Mouse (Mus musculus): ENCODE measurements around the gene Gtf2a1.
"Not testable (repeated sequence)": the region's sequence is repeated elsewhere in the genome, so short reads cannot be mapped to it uniquely, and the experiment has no call there.

The Gtf2a1 gene

DNA sequence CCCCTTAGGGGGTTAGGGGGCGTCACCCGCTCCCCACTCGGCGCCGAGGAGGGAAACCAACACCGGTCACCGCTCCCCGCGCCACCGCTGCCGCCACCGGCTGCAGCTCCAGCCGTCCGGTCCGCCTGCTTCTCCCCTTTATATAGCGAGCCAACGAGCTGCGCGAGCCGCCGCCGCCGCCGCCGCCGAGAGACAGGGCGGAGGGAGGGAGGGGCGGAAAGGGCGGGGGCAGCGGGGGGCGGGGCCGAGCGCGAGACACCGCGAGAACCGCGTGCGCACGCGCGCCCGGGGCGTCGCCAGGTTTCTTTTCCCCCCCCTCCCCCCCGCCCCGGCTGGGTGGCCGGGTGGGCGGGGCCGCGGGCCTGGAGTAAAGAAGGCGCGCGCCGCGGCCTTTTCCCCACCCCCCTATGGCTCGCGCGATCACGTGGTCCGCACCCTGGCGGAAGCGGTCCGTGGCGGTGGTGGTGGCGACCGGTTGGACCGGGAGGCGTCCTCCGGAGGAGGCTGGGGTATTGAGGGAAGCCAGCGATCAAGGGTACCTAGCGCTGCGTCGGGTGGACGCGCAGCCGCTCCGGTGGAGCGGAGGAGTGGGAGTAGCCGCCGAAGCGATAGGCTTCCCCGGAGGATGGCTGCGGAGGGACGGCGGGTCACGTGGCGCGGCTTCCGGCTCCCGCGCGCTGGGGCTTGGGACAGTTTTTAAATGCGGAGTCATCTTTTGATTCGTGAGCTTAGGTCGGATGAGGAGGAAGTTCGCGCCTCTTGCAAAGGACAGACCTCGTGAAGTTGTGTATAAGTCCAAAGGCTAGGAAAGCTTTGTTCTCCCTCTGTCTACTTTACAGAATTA is at the start of gene Gtf2a1:
Gene Gtf2a1 (minus strand): TSS at position 641 of the 844 bp plus-strand sequence.
- DNase-seq: peak; percentile 96

DNA sequence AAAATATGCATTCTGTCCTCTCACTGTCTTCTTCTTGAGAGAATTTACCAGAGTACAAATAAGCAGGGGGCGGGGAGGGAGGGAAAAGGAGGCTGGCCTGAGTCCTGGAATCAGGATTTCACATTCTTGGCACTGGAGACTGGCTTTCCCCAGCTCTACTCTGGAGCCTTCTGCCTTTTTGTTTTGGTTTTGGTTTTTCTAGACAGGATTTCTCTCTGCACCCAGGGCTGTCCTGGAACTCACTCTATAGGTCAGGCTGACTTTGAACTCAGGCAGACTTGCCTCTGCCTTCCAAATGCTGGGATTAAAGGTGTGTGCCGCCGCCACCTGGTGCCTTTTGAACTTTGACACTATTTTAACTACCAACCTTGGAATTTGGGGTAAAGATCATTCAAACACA is 48.1 kb upstream of the Gtf2a1 start:
- DNase-seq: no peak

DNA sequence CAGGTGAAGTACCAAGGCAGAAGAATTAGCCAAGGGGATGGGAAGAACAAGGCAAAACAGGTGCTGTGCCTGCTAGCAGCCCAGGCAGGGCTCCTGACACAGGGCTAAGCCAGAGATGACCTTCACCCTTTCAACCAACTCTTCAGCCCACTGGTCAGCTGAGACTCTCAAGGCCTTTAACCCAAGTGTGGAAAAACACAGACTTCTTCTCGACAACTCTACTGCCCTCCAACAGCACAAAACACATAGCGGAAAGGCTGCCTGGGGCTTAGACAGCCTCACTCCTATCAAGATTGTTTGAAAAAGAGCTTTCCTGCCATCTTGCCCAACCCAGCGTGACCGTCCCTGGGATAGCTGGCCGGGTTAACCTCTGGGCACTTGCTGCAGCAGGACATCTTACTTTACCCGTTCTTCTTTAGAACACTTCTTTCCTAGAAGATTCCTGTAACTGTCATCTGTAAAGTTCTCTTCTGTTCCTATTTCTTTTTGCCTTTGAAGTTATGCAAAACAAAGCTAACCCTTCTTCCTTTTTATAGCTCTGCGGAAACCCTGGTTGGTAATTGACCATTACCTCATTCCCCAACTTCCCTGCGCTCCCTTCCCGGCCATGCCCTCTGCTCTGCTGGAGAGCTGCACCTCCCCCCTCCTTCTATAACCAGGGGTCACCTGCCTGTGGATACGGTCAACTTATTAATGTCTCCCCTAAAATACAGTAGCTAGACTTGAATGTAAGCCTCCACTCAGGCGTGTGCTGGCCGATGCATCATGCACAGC is 47.0 kb upstream of the Gtf2a1 start:
- no peak for DNase-seq

DNA sequence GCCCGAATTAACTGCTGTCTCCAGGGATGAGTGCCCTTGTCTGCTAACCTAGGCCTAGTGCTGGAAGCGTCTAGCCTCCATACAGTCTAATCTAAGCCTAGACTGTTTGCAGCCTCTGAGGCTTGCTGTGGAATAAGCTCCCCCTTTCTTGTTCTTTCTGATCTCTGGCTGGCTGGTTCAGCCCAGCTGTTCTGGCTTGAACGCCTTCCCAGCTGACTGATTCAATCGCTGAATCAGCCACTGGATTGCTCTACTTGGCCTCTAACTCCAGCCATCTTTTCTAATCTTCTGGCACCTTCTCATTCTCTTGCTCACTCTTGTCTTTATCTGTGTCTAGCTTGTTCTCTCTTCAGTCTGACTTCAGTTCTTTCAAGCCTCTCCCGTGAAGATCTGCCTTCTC is 36.2 kb upstream of the Gtf2a1 start:
- DNase-seq: no peak

DNA sequence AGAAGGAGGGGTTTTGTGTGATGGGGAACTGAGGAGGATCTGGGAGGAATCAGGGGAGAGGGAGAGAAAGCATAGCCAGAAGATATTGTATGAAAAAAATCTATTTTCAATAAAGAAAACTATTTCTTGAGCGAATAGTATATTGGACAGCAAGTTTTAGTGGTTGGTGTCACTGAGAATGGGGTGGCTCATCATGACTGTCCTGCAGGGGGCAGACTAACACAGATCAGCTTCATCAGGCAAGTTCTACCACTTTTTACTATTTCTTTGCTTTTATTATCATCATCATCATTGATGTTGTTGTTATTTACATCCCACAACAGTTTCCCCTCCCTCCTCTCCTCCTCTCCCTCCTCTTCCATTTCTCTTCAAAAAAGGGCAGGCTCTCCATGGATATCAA is 34.7 kb upstream of the Gtf2a1 start:
- no peak for DNase-seq

DNA sequence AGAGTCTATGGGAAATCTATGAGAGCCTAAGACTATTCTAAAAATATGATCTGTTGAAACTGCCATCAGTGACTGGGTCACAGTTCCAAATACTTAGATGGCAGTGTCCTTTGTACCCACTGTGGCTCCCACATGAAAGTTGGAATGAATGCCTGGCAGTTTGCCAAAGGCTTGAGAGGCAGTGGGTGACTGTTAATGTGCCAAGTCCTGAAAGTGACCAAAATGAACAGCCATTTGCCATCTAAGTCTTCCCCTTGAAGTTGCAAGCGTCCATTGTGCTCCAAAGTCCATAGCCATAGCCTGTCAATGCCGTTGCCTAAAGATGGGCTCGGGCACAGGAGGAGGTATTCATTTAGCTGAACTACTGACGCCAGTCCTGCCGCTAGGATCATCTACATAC is 19.1 kb upstream of the Gtf2a1 start:
- DNase-seq: no peak

DNA sequence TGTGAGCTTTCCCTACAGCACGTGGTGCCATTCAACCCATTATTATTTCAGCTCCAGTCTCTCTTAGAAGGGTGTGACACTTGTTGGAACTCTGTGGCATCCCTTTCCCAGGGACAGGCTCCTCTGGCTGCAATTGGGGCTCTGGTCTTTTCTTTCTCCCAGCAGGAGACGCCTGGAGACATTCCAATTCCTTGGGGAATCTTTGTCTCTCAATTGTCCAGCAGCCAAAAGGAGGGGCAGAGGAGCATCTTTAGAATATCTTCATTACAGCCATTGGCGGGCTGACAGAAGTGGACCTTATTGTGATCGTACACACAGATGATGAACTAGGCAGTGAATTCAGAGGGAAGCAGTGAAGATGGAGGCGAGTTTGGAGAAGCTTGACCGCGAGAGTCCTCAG is 17.4 kb upstream of the Gtf2a1 start:
- no peak for DNase-seq

DNA sequence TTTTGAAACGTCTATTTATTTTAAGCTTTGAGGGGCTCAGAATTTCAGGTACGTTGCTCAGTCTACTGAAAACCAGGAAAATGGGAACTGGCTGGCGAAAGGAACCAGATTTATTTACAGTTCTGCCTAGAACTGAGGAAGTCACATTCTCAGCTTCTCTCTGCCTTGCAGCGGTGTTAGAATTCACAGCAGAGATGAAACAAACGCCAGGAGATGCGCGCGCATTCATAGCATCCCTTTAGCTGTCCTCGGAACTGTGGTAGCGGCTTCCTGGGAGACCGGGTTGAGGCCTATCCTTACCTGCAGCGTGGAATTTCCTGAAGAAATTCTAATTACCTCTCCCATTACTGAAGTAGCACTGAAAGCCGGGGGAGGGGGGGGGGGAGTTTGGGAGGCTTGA is 16.4 kb upstream of the Gtf2a1 start:
- no peak for DNase-seq

DNA sequence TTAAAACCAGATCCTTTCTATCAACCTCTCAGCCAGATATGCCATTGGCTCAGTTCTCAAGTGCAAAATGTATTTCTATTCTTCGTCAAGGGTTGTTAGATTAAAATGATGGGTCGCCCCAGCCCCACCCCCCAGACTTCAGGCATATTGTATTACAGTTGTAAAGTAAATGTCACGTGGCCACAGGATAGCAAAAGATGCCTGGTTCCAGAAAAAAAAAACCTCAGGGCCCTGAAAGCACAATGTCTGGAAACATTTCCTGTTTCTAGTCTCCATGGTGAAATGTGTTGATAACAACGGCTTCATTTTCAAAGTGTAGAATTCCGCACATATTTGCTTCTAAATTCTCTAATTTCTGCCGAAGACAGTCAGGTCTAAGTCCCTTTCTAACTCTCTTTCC is 14.3 kb upstream of the Gtf2a1 start:
- no peak for DNase-seq

DNA sequence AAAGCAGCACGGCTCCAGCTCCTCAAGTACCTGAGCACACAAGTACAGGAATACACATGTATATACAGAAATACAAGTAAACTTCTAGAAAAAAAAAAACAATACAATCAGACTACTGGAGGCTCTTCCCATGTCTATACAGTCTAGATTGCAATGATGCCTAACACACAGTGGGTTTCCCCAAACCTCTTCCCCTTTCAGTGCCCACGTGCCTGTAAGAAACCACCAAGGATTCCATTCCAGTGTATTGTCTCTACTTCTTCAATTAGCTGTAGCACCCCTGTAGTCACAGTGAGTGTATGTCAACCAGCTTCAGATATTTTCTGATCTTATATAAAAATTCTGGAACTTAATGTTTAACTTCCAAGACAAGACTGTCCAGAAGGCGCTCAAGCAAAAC is 1.8 kb upstream of the Gtf2a1 start:
- DNase-seq: no peak

DNA sequence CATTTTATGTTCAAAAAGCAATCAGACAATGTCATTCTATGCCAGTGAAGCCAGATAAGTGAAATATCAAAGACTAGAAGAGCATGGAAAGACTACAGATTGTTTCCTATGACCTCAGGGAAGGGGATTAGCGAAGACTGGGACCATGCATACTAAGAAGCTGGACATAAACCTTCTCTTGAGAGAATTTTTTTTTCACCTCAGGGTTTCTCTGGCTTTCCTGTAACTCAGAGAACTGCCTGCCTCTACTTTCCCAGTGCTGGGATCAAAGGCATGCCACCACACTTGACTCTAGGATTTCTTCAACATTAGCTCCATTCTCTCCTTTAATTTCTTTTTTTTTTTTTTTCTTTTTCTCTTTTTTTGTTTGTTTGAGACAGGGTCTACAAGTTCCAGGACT is 904 bp upstream of the Gtf2a1 start:
- peak; percentile 24 for DNase-seq

DNA sequence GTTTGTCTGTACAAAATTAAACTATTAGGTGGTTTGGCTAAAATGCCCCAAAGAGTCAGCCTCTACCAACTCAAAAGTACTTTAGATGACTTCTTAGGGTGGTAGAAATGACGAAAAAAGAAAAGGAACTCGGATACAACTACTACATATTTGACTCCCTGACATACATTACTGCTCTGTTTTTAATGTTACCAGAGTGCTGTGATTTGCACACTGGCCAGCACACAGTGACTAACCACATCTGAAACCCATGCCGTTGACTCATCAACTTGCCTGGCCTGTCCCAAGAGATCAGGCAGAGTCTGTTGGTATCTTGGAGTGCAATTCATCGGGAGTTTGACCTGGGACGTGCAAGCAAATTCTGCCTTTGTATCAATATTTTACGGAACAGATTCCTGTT is 429 bp upstream of the Gtf2a1 start:
- peak; percentile 61 for DNase-seq

DNA sequence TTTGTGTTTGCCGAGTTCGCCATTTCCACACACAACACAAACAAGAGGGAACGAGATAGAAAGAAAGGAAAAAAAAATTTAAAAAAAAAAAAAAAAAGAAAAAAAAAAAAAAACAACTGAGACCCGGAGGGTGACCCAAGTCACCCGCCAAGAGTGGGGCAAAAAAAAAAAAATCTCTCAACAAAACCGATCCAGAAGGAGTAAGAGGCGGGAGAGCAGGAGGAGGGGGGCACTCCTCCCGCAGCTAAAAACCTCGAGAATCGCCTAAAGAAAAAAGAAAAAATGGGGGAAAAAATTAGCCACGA is 793 bp downstream of the Gtf2a1 start:
- no peak for DNase-seq

DNA sequence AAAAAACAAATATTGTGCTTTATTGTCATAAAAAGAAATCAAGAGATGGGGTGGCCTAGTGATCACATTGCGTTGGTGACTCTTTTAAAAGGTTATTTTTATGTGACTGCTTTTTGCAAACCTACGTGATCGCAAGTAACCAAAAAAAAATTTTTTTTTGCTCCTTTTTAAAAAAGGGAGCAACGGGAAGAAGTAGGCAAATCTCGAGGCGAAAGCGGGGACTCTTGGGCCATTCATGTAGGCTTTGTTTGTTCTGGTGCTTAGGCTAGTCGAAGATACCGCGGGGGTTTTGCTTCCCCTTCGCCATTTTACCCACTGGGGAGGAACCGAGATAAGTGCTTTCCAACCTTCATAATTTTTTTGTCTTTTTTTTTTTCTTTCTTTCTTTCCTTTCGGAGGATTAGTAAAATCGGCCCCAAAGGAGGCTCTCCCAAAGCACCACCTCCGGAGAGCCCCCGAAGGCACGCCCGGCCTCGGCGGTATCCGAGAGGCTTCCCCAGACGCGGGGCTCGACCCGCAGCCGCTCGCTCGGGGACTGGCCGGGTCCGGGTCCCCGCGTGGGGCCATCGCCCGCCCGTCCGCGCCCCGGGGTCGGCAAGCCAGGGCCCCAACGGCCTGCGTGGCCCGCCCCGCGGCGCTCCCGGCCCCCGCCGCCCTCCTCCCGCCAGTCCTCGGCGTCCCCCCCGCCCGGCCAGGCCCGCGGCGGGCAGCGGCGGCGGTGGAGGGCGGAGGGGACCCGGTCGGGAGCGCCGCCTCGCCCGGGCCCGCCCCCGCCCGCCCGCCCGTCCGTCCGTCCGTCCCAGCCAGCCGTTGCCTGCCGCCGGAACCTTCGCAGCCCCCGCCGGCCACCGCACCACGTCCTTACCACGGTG is 1.4 kb downstream of the Gtf2a1 start:
- DNase-seq: peak; percentile 79

DNA sequence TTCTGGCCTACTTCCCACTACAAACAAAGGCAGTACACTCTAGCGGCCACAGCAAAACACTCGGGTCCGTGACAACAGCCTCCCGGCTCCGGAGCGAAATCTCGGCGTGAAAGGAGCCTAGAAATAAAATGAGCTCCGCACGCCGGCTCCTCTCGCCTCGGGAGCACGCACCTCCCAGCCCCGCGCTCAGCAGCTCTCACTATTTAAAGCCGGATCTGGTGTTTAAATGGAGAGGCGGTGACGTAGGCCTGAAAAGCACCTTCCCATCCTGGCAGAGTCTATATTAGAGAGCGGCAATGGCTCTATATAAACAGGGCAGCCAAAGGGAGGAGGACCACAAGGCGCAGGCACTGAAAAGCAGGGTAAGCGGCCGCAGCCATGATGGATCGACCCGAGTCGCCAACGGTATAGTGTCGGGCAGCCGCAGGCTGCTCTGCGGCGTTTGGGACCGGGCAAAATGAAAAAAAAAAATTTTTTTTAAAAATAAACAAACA is 2.1 kb downstream of the Gtf2a1 start:
- DNase-seq: peak; percentile 96

DNA sequence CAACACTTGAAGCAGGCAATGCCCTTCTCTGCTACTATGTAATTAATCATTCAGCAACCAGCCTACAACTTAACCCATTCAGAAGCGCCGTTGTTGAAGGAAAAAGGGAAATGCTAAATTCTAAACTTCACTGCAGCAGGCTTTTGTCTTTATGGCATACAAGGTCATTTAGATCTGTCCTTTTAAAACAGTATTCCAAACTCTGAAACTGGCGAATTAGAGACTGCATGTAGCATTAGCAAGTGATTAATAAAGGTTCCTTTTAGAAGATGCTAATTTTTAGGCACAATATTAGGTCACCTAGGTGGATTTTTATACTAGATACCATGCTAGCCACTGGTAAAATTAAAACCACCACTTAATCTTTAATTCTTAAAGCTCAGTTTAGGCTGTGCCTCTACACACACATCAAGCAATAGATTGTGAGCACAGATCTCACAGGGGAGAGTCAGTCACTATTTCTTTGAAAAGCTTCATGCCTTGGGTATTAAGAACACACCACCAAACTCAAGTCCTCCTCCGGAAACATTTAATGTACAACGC is 2.7 kb downstream of the Gtf2a1 start:
- no peak for DNase-seq

DNA sequence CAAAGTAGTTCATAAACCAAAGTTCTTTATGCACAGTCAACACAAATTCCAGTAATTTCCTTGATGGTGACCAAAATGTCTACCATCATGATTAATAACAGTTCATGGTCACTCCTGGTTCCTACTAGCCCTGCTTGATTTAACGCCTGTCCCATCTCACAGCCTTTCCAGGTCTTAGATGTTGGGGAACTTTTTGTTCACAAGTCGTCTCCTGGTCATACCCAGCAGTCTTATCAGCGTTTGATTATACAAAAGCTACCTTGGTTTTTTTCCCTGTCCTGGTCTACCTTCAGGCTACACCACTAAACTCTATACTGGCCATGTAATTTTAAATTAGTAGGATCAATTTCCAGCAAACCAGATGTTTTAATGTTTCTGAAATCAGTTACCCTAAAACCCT is 3.2 kb downstream of the Gtf2a1 start:
- no peak for DNase-seq

DNA sequence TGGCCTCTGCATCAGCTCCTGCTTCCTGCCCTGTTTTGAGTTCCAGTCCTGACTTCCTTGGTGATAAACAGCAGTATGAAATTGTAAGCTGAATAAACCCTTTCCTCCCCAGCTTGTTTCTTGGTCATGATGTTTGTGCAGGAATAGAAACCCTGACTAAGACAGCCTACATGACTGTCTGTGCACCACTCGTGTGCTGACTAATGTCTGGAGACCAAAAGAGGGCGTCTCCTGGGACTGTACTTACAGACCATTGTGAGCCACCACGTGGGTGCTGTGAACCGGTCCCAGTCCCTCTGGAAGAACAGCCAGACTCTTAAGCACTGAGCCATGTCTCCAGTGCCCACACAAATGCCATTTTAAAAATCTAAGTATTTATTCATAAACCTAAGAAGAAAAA is 4.5 kb downstream of the Gtf2a1 start:
- DNase-seq: not testable (repeated sequence)

DNA sequence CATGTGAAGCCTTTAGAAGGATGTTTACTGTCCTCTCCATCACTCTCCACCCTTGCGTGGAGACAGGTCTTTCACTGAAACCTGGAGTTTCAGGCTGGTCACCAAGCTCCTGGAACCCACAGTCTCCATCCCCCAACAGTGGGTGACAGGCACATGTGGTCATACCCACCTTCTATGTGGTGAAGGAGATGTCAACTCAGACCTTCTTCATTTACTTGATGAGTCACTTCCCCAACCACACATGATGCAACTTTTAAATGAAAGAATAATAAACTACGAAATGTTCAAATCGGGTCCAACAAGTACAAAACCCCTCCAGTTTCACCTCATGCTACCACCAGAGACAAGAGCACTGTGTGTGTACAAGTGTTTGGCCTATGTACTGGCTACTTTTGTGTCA is 5.1 kb downstream of the Gtf2a1 start:
- DNase-seq: no peak

DNA sequence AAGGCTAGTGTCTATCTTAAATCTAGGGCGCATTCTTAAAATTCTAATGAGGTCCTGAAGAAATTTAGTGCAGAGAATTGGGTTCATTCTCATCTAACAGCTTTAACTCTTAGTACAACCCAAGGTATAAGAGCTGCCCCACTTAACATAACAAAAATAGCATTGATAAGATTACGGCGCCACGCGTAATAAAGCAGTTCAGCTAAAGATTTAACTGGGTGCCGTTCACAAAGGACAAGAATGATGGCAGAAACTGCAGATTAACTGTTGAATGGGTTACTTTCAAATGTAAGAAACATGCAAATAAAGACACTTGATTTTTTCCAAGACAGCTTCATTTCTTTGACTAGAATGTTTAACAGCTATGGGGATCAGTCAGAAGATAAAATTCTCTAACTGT is 6.9 kb downstream of the Gtf2a1 start:
- no peak for DNase-seq

DNA sequence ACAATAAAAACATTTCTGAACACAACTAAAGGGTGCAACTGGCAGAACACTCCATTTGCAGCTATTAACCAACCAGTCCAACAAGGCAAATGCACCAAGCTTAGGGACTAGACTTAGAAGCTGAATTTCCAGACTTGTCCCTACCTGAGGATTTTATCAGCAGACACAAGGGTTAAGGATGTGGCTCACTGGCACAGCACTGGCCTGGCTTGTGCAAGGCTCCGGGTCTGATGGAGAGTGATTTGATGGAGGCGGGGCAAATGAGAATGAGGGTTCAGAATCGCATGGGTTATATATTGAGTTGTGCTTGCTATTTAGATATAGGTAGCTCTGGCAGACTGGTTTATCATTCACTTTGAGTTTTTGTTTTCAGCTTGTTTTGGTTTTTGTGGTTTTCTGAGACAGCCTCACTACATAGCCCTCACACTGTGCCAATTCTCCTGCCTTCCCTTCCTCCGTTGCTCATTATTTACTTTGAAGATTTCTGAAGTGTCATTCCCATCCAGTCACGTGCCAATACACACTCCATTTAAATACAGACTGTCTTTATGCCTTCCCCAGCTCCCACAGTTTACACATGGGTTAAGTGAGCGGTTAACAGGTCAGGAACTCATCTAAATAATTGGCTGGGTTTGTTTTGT is 7.8 kb downstream of the Gtf2a1 start:
- no peak for DNase-seq

DNA sequence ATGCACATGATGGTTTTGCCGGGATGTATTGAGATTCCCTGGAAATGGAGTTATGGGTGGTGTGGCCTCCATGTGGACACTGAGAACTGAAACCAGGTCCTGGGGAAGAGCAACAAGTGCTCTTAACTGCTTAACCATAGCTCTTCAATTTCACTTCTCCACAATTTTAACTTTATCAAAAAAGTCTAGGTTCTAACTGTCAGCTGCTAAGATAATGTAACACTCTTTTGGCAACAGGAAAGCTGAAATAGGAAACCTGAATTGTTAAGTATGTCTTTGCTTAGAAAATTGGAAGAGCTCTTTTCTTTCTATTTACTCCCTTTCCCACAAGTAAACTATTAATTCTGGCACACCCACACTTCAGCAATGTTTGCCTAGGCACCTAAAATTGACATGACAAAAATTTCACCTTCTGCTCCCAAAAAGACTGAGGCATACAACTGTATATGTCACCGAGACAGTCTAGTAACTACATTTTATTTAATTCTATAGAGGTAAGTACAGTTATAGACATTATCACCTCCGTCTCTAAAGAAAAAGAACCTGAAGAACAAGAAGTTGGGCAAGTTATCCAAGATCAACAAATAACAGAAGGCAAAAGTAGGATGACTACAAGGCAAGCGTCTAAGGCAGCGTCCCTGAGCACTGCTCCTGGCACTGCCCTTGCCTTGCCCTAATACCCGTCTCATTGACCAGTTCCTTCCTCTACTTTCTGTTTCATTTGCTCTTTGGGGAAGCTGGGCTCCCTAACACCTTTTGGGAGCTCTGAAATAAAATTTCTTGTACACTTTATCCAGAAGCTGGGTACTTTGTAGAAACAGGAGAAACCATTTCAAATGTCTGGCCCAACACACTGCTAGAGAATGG is 8.8 kb downstream of the Gtf2a1 start:
- DNase-seq: no peak

All from cerebellum, adult 9-11 months (tissue).